ENCODE assay signal across 17 mouse cellular contexts in genomic region chr5:67884422-67885210, GRCm38 (mm10). TPM values are rescaled to one million over a fixed set of nuclear protein-coding genes. Genes with fewer than 3 reads are reported as not detected.
DNase-seq lines count a peak whose midpoint lies in the region; ATAC-seq lines count a peak whose summit lies in the region.
"Had no signal": no experiment of that assay in that cellular context is flagged by ENCODE, and none has a peak within 500 bp of the region (broad histone marks: within the 10 kb centered on the region; RNA-seq: fewer than 3 reads in every experiment).

No protein-coding gene starts in this region.

- H3K27me3 ChIP-seq in neural tube, embryonic 11.5 days (ENCODE audit: control insufficient read depth, insufficient read depth, low read length): no peaks in the 10 kb centered on the region
- H3K27me3 ChIP-seq in midbrain, embryonic 13.5 days: no peaks in the 10 kb centered on the region
- H3K27me3 ChIP-seq in intestine, embryonic 15.5 days (replicated peaks): no peaks in the 10 kb centered on the region
- H3K27me3 ChIP-seq: liver, embryonic 12.5 days had no signal

- H3K4me3 ChIP-seq in neural tube, embryonic 11.5 days (ENCODE audit: low read depth, low read length): no peak overlapping the region
- no peak overlapping the region for H3K4me3 ChIP-seq in midbrain, embryonic 13.5 days (replicated peaks)
- no peak overlapping the region for H3K4me3 ChIP-seq in intestine, embryonic 15.5 days (replicated peaks)
- H3K4me3 ChIP-seq: erythroblast, embryonic 14.5 days; liver, embryonic 12.5 days had no signal

- no peak overlapping the region for H3K9ac ChIP-seq in neural tube, embryonic 11.5 days (ENCODE audit: low read length)
- H3K9ac ChIP-seq in midbrain, embryonic 13.5 days (replicated peaks): no peak overlapping the region
- H3K9ac ChIP-seq in intestine, embryonic 15.5 days: no peak overlapping the region
- H3K9ac ChIP-seq: liver, embryonic 12.5 days had no signal

- H3K27ac ChIP-seq in neural tube, embryonic 11.5 days (ENCODE audit: low read depth, low read length): no peak overlapping the region
- H3K27ac ChIP-seq in midbrain, embryonic 13.5 days: no peak overlapping the region
- H3K27ac ChIP-seq in intestine, embryonic 15.5 days: no peak overlapping the region
- H3K27ac ChIP-seq: liver, embryonic 12.5 days; macrophage had no signal

- H3K4me1 ChIP-seq in neural tube, embryonic 11.5 days (ENCODE audit: control insufficient read depth, insufficient read depth, low read length): no peaks in the 10 kb centered on the region; the same call in 1 of the 2 replicates
- H3K4me1 ChIP-seq in midbrain, embryonic 13.5 days (replicated peaks): peaks cover 12% of the 10 kb centered on the region
- H3K4me1 ChIP-seq in intestine, embryonic 15.5 days (replicated peaks): no peaks in the 10 kb centered on the region

- 37% methylated on average over 9 of the region's 9 CpGs for WGBS in neural tube, embryonic 11.5 days
- 39% methylated on average over 9 of the region's 9 CpGs for WGBS in midbrain, embryonic 13.5 days
- 83% methylated on average over 9 of the region's 9 CpGs for WGBS in intestine, embryonic 15.5 days

- no peaks in the 10 kb centered on the region for H3K9me3 ChIP-seq in neural tube, embryonic 11.5 days (ENCODE audit: control insufficient read depth, low read length)
- no peaks in the 10 kb centered on the region for H3K9me3 ChIP-seq in midbrain, embryonic 13.5 days
- H3K9me3 ChIP-seq in intestine, embryonic 15.5 days: no peaks in the 10 kb centered on the region
- H3K9me3 ChIP-seq: G1E; liver, embryonic 12.5 days had no signal

- ATAC-seq in neural tube, embryonic 11.5 days (ENCODE audit: insufficient read depth, low FRiP score, low TSS enrichment): peak; percentile 58
- peak; percentile 76; the same call in 1 of the 2 replicates for ATAC-seq in midbrain, embryonic 13.5 days
- no peak for ATAC-seq in intestine, embryonic 15.5 days
- ATAC-seq: activated CD4-positive, CD25-positive, alpha-beta regulatory T cell, adult 4 months had no signal

- DNase-seq in embryo, embryonic 10 days (ENCODE audit: low spot score): peak; percentile 18
- DNase-seq in embryo, embryonic 9.5 days (ENCODE audit: extremely low spot score): no peak
- DNase-seq in neural tube, embryonic 11.5 days (ENCODE audit: low spot score): peak; percentile 37
- no peak for DNase-seq in neural tube, embryonic 10.5 days (ENCODE audit: extremely low spot score, low spot score)
- DNase-seq in right cerebral cortex, adult 2 months (ENCODE audit: low spot score in 2 of 2): no peak
- no peak for DNase-seq in ovary, postnatal 36 days (ENCODE audit: low spot score)
- DNase-seq: cerebellum, postnatal 36 days; heart, adult 11 months; thymus, postnatal 4 days had no signal

- no peaks in the 10 kb centered on the region for H3K36me3 ChIP-seq in neural tube, embryonic 11.5 days (ENCODE audit: control insufficient read depth, insufficient read depth, low read length)
- no peaks in the 10 kb centered on the region for H3K36me3 ChIP-seq in midbrain, embryonic 13.5 days
- no peaks in the 10 kb centered on the region for H3K36me3 ChIP-seq in intestine, embryonic 15.5 days
- H3K36me3 ChIP-seq: G1E; liver, embryonic 12.5 days had no signal

- no peak overlapping the region for H3K4me2 ChIP-seq in neural tube, embryonic 11.5 days (ENCODE audit: low read depth)
- H3K4me2 ChIP-seq in midbrain, embryonic 13.5 days (replicated peaks): no peak overlapping the region
- H3K4me2 ChIP-seq in intestine, embryonic 15.5 days (replicated peaks): no peak overlapping the region
- H3K4me2 ChIP-seq: liver, embryonic 12.5 days had no signal

RNA-seq across cellular contexts. Expression of gene Atp8a1, which starts 37.4 kb away (rescaled TPM):
- polyA plus RNA-seq in neural tube, embryonic 11.5 days (2014; fragmentation: Nextera tagmentation; extraction: Ambion mirVana): 26.9 and 27.5 TPM in 2 replicates
- 36.4 and 38.5 TPM in 2 replicates for polyA plus RNA-seq in midbrain, embryonic 13.5 days (2015; fragmentation: Nextera tagmentation; extraction: Ambion mirVana)
- polyA plus RNA-seq in intestine, embryonic 15.5 days (2015; fragmentation: Nextera tagmentation; extraction: Ambion mirVana): 15.8 and 16.5 TPM in 2 replicates

RNA-seq across cellular contexts. Expression of gene Gm5108, which starts 56.9 kb away (rescaled TPM):
- not detected in 2 replicates for polyA plus RNA-seq in neural tube, embryonic 11.5 days (2014; fragmentation: Nextera tagmentation; extraction: Ambion mirVana)
- not detected in 2 replicates for polyA plus RNA-seq in midbrain, embryonic 13.5 days (2015; fragmentation: Nextera tagmentation; extraction: Ambion mirVana)
- not detected in 2 replicates for polyA plus RNA-seq in intestine, embryonic 15.5 days (2015; fragmentation: Nextera tagmentation; extraction: Ambion mirVana)
- polyA plus RNA-seq: activated CD4-positive, CD25-positive, alpha-beta regulatory T cell, adult 4 months; erythroblast, embryonic 14.5 days; G1E; kidney, embryonic 14.5 days; liver, embryonic 12.5 days; macrophage had no signal

Comparison
In these comparisons a context has a peak if more than half of its experiments do, and no peak if none do; other contexts are left out.
1. DNase-seq: peak in embryo, embryonic 10 days (single experiment) and neural tube, embryonic 11.5 days (single experiment); none in embryo, embryonic 9.5 days (single experiment), neural tube, embryonic 10.5 days (single experiment), right cerebral cortex, adult 2 months (0 of 2) and ovary, postnatal 36 days (single experiment).